Mouse (Mus musculus) adrenal gland, postnatal 36 days (tissue): ENCODE results near the gene Stmnd1. TPM values are rescaled to one million over a fixed set of nuclear protein-coding genes. Genes with fewer than 3 reads are reported as not detected.
"Not testable (repeated sequence)": the region's sequence is repeated elsewhere in the genome, so short reads cannot be mapped to it uniquely, and the experiment has no call there.

ENCODE experiments used
- DNase-seq, 2 experiments: peaks; one replicate each; pipeline ENCODE4 v3.0.0; 2021; ENCODE audit warnings: mixed read lengths in 1 of 2
- long read RNA-seq, 2 experiments: library from polyadenylated mRNA; stranded (forward); transcript quantifications; one replicate each; pipeline ENCODE4 v2.0.0; 2021; ENCODE audit warnings: borderline sequencing depth in 2 of 2
- total RNA-seq, 2 experiments: library from RNA; stranded (reverse); gene quantifications; 2 replicates each; pipeline ENCODE4 v1.2.3; 2021

Stmnd1 gene
- not detected for total RNA-seq
- long read RNA-seq, experiment 1, result 0 reads
- long read RNA-seq, experiment 2, result 0 reads

- DNase-seq, result peak in 1 of 2 experiments; percentile 7
Observed at GRCm38 (mm10) chr13:46273453-46274110, at the start of gene Stmnd1. Gene Stmnd1 (plus strand): TSS chr13:46273721.

- DNase-seq, result peak; percentile 7 to 12
Observed at GRCm38 (mm10) chr13:46226956-46227355, 46.6 kb upstream of the Stmnd1 start.

- DNase-seq, result no peak
Observed at GRCm38 (mm10) chr13:46227486-46227885, 46.0 kb upstream of the Stmnd1 start.

GRCm38 (mm10) chr13:46228750-46229149, 44.8 kb upstream of the Stmnd1 start:
- DNase-seq, result not testable (repeated sequence)

GRCm38 (mm10) chr13:46231514-46232085, 41.9 kb upstream of the Stmnd1 start:
- DNase-seq, result peak; percentile 5 to 36

- no peak for DNase-seq
Observed at GRCm38 (mm10) chr13:46237723-46238349, 35.7 kb upstream of the Stmnd1 start.

GRCm38 (mm10) chr13:46238796-46239195, 34.7 kb upstream of the Stmnd1 start:
- no peak for DNase-seq

GRCm38 (mm10) chr13:46241391-46242188, 31.9 kb upstream of the Stmnd1 start:
- no peak for DNase-seq

GRCm38 (mm10) chr13:46253753-46254152, 19.8 kb upstream of the Stmnd1 start:
- no peak for DNase-seq

GRCm38 (mm10) chr13:46254171-46254570, 19.4 kb upstream of the Stmnd1 start:
- DNase-seq, result no peak

- no peak for DNase-seq
Observed at GRCm38 (mm10) chr13:46255616-46256015, 17.9 kb upstream of the Stmnd1 start.

GRCm38 (mm10) chr13:46257847-46258246, 15.7 kb upstream of the Stmnd1 start:
- DNase-seq, result peak; percentile 49 to 74

- no peak for DNase-seq
Observed at GRCm38 (mm10) chr13:46259526-46259925, 14.0 kb upstream of the Stmnd1 start.

GRCm38 (mm10) chr13:46261244-46261643, 12.3 kb upstream of the Stmnd1 start:
- no peak for DNase-seq

- DNase-seq, result no peak
Observed at GRCm38 (mm10) chr13:46267783-46268182, 5.7 kb upstream of the Stmnd1 start.

- DNase-seq, result no peak
Observed at GRCm38 (mm10) chr13:46268341-46268740, 5.2 kb upstream of the Stmnd1 start.

- peak in 1 of 2 experiments; percentile 15 for DNase-seq
Observed at GRCm38 (mm10) chr13:46268815-46269445, 4.6 kb upstream of the Stmnd1 start.

- DNase-seq, result no peak
Observed at GRCm38 (mm10) chr13:46272811-46273452, 589 bp upstream of the Stmnd1 start.

GRCm38 (mm10) chr13:46275701-46276100, 2.2 kb downstream of the Stmnd1 start:
- no peak for DNase-seq

- no peak for DNase-seq
Observed at GRCm38 (mm10) chr13:46282543-46282942, 9.0 kb downstream of the Stmnd1 start.

- DNase-seq, result no peak
Observed at GRCm38 (mm10) chr13:46287801-46288200, 14.3 kb downstream of the Stmnd1 start.

GRCm38 (mm10) chr13:46288372-46288771, 14.9 kb downstream of the Stmnd1 start:
- no peak for DNase-seq
